Mouse (Mus musculus) adrenal gland, postnatal 14 days (tissue): ENCODE measurements at regions not wholly inside any gene's neighbourhood (a gene's known extent, or its start where the extent isn't known, plus 50 kb on each side); places are given as distances from the start of the nearest gene placed in this dataset.

Experiments used
- DNase-seq: peaks from one replicate; pipeline ENCODE4 v3.0.0; 2021; ENCODE audit warnings: mixed read lengths

GRCm38 (mm10) chr12:25180289-25180688 is 83.3 kb upstream of the Id2 start:
- no peak for DNase-seq

- DNase-seq = no peak
Measured at GRCm38 (mm10) chr12:25178491-25179115, 81.7 kb upstream of the Id2 start.

- DNase-seq = no peak
Measured at GRCm38 (mm10) chr12:25177827-25178226, 80.9 kb upstream of the Id2 start.

DNA sequence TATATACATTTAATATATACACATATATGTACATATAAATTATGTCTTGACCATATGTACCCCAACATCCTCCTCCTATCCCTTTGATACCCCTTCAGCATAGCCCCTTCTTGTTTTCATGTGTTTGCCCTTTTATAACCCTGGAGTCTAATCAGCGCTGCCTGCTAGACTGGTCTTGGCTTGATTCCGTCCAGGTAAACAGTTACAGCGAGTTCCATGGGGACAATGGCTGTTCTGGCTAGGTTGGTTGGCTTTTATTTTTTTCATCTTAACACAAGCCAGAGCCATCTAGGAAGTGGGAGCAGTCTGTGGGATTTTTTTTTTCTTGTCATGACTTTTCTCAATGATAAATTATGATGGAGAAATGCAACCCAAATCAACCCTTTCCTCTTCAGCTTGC is 79.6 kb upstream of the Id2 start:
- DNase-seq = no peak

DNA sequence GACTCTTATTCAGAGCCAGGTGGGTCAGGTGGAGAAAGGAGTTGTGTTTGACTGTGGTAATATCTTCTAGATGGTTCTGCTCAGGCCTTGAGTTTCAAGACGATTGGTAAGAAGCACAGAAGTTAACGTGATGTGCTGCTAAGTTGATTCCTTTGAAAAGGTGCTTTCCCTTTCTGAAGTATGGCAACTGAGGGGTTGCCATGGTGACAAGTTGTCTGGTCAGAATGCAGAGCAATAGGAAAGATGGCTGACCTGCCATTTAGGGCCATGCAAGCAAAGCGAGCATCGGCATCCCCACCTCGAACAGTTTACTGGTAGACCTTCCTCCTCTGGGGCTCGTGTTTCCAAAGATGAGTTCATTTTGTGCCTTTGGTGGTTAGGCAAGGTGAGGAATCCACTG is 76.1 kb upstream of the Id2 start:
- DNase-seq = no peak

- no peak for DNase-seq
Measured at GRCm38 (mm10) chr12:25172450-25172849, 75.5 kb upstream of the Id2 start.

- DNase-seq = no peak
Measured at GRCm38 (mm10) chr12:25169611-25170010, 72.7 kb upstream of the Id2 start.

DNA sequence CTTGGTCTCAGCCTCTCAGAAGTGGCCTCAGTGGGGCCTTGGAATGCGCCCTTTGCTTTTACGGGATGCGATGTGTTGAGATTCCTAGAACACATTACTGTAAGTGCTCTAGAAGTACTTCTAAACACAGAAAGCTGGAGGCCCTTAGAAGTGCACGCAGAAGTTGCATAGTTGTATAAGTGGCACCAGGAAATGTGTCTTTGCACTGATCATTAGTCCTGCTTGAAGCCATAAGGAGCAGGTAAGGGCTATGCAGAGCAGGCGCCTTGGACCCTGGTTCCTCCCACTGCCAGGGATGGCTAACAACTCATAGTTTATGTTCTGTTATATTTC is 71.2 kb upstream of the Id2 start:
- no peak for DNase-seq

DNA sequence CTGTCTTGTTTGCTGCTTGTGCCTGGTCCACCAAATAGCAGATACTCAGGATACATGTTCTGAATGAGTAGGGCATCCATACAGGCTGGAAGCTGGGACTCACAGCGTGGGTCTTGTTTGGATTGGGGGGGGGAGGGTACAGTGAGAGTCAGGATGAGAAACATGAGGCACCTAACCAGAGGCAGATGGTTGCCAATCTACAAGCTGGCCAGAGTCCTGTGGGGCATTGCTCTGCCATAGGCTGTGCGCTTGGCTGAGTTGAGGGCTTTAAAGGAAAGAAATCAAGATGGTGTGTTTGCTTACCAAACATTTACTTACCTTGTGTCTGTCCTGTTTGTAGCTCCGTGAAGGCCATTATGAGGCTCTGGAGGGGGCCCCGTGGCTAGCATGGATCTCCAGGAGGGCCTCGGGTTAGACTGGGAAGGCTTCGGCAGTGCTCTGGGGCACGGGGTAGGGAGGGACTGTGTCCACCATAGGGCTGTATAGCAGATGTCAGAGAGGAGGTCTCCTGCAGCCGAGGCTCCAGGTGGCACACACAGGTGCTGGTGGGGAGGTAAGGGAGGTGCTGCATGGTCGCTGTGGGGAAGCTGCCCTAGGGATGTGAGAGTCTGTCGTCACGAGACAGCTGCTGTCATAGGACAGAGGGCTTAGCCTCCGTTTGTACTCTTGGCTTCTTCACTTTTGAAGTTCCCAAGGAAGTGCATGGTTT is 70.7 kb upstream of the Id2 start:
- DNase-seq = no peak

DNA sequence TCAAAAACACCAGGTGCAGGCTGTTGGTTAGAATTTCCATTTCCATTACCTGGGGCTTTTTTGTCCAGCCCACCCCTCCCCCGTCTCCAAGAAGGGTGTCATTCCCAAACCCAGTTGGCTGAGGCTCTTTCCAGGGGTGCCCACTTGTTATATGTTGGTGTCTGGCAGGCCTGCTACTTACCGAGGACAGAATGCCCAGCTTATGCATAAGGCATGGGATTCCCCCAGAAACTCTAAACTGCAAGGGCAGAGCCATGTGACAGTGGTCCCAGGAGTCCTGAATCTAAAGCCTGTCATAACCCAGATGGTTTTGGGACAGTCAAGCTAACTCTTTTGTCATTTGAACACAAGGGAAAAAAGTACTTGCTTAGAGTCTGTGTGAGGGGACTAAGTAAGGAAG is 69.6 kb upstream of the Id2 start:
- no peak for DNase-seq

- DNase-seq = peak; percentile 76
Measured at GRCm38 (mm10) chr12:25165650-25166049, 68.7 kb upstream of the Id2 start.

GRCm38 (mm10) chr12:25164724-25165123 is 67.8 kb upstream of the Id2 start:
- DNase-seq = peak; percentile 57

DNA sequence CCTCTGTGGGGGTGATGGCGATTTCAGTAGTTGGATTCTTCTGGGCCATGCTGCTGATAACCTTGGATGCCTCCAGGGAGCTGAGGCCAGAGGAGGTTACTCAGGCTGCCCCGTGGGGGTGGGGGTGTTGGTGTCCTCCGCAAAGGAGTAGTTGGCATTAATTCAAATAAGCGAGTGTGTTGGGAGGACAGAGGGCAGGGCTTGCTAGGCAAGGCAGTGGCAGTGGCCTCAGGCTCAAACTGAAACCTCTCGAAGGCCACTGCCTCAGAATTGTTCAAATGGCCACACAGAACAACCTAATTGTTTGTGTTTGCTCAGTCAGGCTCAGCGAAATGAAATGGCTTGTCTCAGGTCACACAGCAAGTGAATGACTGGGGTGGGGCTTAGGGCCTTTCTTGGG is 66.6 kb upstream of the Id2 start:
- DNase-seq = peak; percentile 93

DNA sequence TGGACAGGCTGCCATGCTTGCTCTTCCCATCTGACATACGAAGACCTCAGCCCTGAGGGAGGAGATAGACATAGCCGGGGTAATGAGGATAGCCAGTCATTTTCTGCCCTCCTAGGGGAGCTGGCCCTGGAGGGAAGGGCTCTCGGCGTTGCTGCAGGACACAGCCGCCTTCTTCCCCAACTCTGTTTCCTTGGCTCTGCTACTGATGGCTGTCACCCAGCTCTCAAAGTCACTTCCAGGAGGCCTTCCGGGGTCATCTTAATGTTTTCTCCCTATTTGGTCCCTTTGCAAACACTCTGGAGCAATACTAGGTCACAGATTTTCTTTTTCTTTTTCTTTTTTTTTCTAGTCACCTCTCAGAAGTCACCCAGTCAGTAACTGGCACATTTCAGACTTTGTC is 65.9 kb upstream of the Id2 start:
- DNase-seq = peak; percentile 53

DNA sequence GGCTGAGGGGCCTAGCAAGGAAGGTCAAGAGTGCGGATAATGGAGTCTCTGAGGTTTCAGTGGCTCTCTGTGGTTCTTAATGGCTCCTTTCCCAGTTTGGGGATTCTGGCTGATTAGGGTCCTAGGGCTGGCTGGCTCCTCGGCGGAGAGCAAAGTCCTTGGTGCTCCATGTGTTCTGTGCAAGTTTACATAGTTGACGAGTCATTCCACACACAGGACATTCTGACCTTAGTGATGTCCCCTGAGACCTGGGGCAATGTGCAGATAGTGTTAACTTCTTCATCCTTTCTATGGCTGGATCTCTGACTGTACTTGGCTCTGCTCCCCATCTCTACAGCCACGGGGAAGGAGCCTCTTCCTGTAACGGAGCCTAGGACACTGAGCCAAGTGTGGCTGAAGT is 65.0 kb upstream of the Id2 start:
- DNase-seq = no peak

DNA sequence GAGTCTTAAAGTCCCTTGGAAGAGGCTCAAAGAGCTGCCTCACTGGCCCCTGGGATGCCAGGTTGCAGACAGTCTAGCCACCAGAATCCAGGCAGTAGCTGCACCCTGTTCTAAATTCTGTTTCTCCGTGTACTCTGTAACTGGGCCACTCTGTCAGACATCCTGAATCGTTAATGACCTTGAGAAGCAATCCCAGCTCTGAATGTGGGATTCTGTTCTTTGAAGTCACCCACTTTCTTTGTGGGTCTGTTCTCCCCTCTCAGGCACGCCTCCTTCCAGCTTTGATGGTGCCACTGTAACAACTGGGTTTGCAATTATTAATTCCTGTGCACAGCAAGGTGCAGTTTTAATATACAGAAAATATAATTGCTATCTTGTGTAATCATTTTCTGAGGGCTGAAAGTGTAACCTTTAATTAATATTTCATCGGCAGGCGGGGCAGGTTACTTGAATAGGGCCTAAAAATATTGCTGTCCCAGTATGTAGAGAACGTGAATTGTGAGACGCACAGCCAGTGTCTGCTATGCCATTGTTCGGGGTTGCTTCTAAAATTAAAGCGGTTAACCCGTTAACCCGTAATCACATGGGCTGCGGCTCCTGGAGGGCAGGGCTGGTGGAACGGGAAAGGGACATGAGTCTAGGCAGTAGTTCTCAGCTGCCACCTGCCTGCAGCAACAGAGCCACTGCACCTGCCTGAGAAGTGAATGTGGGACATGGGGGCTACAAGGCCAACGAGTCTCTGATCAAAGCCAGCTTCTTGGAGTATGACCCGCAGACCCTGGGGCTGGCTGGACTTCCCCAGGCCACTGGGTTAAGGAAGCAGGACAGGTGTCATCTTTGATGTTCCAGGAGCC is 64.3 kb upstream of the Id2 start:
- DNase-seq = no peak

GRCm38 (mm10) chr12:25159091-25159490 is 62.2 kb upstream of the Id2 start:
- peak; percentile 81 for DNase-seq

- DNase-seq = no peak
Measured at GRCm38 (mm10) chr12:25157238-25157637, 60.3 kb upstream of the Id2 start.

DNA sequence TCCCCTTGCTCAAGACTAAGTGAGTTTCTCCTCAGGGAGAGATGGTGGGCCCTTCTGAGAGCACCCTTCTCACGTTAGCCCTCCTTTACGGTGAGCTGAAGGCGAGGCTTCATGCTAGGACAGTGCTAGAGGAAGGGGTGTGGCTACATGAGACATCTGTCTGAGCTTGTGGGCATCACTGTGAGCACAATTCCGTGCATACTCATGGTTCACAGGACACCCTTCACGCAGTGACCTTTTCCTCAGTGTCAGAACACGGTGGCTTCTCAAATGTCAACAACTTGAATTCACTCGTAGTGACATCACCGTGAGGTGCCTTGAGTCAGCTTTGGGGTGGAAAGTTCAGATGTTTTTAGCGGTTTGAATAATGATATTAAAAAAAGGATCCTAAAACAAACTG is 58.5 kb upstream of the Id2 start:
- DNase-seq = no peak

DNA sequence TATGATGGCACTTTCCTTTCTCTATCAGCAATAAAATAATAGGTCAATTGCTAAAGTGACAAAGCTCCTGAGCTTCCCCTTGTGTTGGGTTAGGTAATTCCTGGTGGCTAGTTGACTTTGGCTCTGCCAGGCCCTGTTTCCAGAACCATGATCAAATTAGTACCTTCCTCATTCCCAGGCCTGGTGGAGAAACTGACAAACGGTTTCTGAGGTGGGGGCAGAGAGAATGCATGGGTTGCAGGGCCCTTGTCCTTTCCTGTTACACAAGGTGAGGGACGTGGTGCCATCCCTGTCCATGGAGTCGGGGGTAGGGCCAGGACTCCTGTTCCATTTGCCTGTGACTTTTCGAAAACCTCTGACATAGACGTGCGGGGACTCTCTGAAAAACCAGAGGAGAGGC is 51.2 kb upstream of the Id2 start:
- DNase-seq = no peak
